Mouse (Mus musculus) adrenal gland, postnatal 14 days (tissue): ENCODE results near the gene Trim16. TPM values are rescaled to one million over a fixed set of nuclear protein-coding genes. Genes with fewer than 3 reads are reported as not detected.

Experiments
- total RNA-seq: library from RNA; stranded (reverse); gene quantifications from 2 replicates; pipeline ENCODE4 v1.2.3, GENCODE M21; 2021

The Trim16 gene
- total RNA-seq, 1 experiment from 2014 or later, result 12.0 TPM

Other genes with a start within 250 kb of the Trim16 start
- gene Trpv2, start 245.7 kb upstream of the Trim16 start, total RNA-seq, result 3.8 and 5.1 TPM in 2 replicates
- gene Lrrc75a, start 171.7 kb upstream of the Trim16 start, total RNA-seq, result 28.7 and 31.7 TPM in 2 replicates
- gene Mmgt2, start 171.6 kb upstream of the Trim16 start, total RNA-seq, result 26.6 and 35.7 TPM in 2 replicates
- gene Zfp287, start 88.3 kb upstream of the Trim16 start, total RNA-seq, result 4.5 and 5.4 TPM in 2 replicates
- gene Gm10428, start 67.1 kb upstream of the Trim16 start, total RNA-seq, result not detected in 2 replicates
- 3.1 and 3.4 TPM in 2 replicates for gene Zfp286, start 30.8 kb upstream of the Trim16 start, total RNA-seq
- 0.70 and 1.2 TPM in 2 replicates for gene Fbxw10, start 26.8 kb downstream of the Trim16 start, total RNA-seq
- gene Tvp23b, start 59.2 kb downstream of the Trim16 start, total RNA-seq, result 33.6 and 34.4 TPM in 2 replicates
- gene Cdrt4, start 131.0 kb downstream of the Trim16 start, total RNA-seq, result not detected in 2 replicates
- gene Tekt3, start 241.4 kb downstream of the Trim16 start, total RNA-seq, result not detected in 2 replicates